Mouse (Mus musculus): ENCODE results near the gene Lrrc59. TPM values are rescaled to one million over a fixed set of nuclear protein-coding genes. Genes with fewer than 3 reads are reported as not detected.
"Not testable (repeated sequence)": the region's sequence is repeated elsewhere in the genome, so short reads cannot be mapped to it uniquely, and the experiment has no call there.

Lrrc59 gene
- polyA plus RNA-seq, 1 experiment from 2014 or later = 283 TPM

- H3K27me3 ChIP-seq (ENCODE audit: poor library complexity, severe bottlenecking) = no peaks in the 10 kb centered on the region
- H3K4me1 ChIP-seq = no peaks in the 10 kb centered on the region
- no peak overlapping the region for H3K4me3 ChIP-seq
- 90% methylated on average over 8 of the region's 8 CpGs for WGBS
- no peaks in the 10 kb centered on the region for H3K9me3 ChIP-seq
- DNase-seq (ENCODE audit: extremely low spot score, low spot score) = no peak
- peaks cover 98% of the 10 kb centered on the region for H3K36me3 ChIP-seq (replicated peaks)
- no peak overlapping the region for H3K27ac ChIP-seq
Observed at GRCm38 (mm10) chr11:94644461-94645219, 15.1 kb downstream of the Lrrc59 start.

- Histone ChIP-seq H3K27me3 (ENCODE audit: poor library complexity, severe bottlenecking) (no peaks in the 10 kb centered on the region), H3K9me3 (no peaks in the 10 kb centered on the region), H3K4me1 (no peaks in the 10 kb centered on the region), H3K36me3 (replicated peaks) (peaks cover 97% of the 10 kb centered on the region), H3K27ac (no peak overlapping the region), H3K4me3 (no peak overlapping the region)
- WGBS = 98% methylated on average over 4 of the region's 4 CpGs
- no peak for DNase-seq (ENCODE audit: extremely low spot score, low spot score)
Observed at GRCm38 (mm10) chr11:94646457-94646856, 16.9 kb downstream of the Lrrc59 start.

GRCm38 (mm10) chr11:94651241-94651640 is 21.7 kb downstream of the Lrrc59 start:
- not testable (repeated sequence) for H3K9me3 ChIP-seq; DNase-seq (ENCODE audit: extremely low spot score, low spot score); H3K27me3 ChIP-seq (ENCODE audit: poor library complexity, severe bottlenecking); H3K27ac ChIP-seq; H3K4me3 ChIP-seq
- peaks cover 19% of the 10 kb centered on the region for H3K4me1 ChIP-seq
- H3K36me3 ChIP-seq (replicated peaks) = peaks cover 65% of the 10 kb centered on the region
- WGBS = 97% methylated on average over 5 of the region's 7 CpGs

- Histone ChIP-seq H3K9me3 (no peaks in the 10 kb centered on the region), H3K4me3 (peak overlapping the region; percentile 59), H3K27ac (peak overlapping the region; percentile 95), H3K27me3 (ENCODE audit: poor library complexity, severe bottlenecking) (no peaks in the 10 kb centered on the region), H3K36me3 (replicated peaks) (peaks cover 65% of the 10 kb centered on the region), H3K4me1 (peaks cover 19% of the 10 kb centered on the region)
- 47% methylated on average over 8 of the region's 8 CpGs for WGBS
- no peak for DNase-seq (ENCODE audit: extremely low spot score, low spot score)
Observed at GRCm38 (mm10) chr11:94652973-94653372, 23.4 kb downstream of the Lrrc59 start.

- DNase-seq (ENCODE audit: extremely low spot score, low spot score) = peak; percentile 87
- WGBS = 2% methylated on average over 32 of the region's 32 CpGs
- Histone ChIP-seq H3K36me3 (replicated peaks) (peaks cover 64% of the 10 kb centered on the region), H3K27ac (peak within 1 kb of the TSS; percentile 95), H3K4me1 (peaks cover 19% of the 10 kb centered on the region), H3K9me3 (no peaks in the 10 kb centered on the region), H3K4me3 (peak within 1 kb of the TSS; percentile 59), H3K27me3 (ENCODE audit: poor library complexity, severe bottlenecking) (no peaks in the 10 kb centered on the region)
Observed at GRCm38 (mm10) chr11:94653663-94654436, 24.3 kb downstream of the Lrrc59 start, which contains the start of the genes Mrpl27 and Eme1. Mrpl27 (plus strand) TSS chr11:94653767. Eme1 (minus strand) TSS chr11:94653964.

GRCm38 (mm10) chr11:94661344-94661743 is 31.8 kb downstream of the Lrrc59 start:
- H3K36me3 ChIP-seq (replicated peaks) = peaks cover 95% of the 10 kb centered on the region
- DNase-seq (ENCODE audit: extremely low spot score, low spot score) = no peak
- H3K9me3 ChIP-seq = no peaks in the 10 kb centered on the region
- H3K4me1 ChIP-seq = no peaks in the 10 kb centered on the region
- no peak overlapping the region for H3K27ac ChIP-seq
- WGBS = 71% methylated on average over 1 of the region's 1 CpGs
- H3K4me3 ChIP-seq = no peak overlapping the region
- no peaks in the 10 kb centered on the region for H3K27me3 ChIP-seq (ENCODE audit: poor library complexity, severe bottlenecking)

- Histone ChIP-seq H3K36me3 (replicated peaks) (peaks cover 99% of the 10 kb centered on the region), H3K4me3 (no peak overlapping the region), H3K4me1 (no peaks in the 10 kb centered on the region), H3K27me3 (ENCODE audit: poor library complexity, severe bottlenecking) (no peaks in the 10 kb centered on the region), H3K9me3 (no peaks in the 10 kb centered on the region), H3K27ac (no peak overlapping the region)
- WGBS = 94% methylated on average over 6 of the region's 6 CpGs
- no peak for DNase-seq (ENCODE audit: extremely low spot score, low spot score)
Observed at GRCm38 (mm10) chr11:94665281-94665680, 35.7 kb downstream of the Lrrc59 start.

- H3K27me3 ChIP-seq (ENCODE audit: poor library complexity, severe bottlenecking) = no peaks in the 10 kb centered on the region
- WGBS = 90% methylated on average over 5 of the region's 5 CpGs
- peaks cover 21% of the 10 kb centered on the region for H3K36me3 ChIP-seq (replicated peaks)
- no peak overlapping the region for H3K4me3 ChIP-seq
- DNase-seq (ENCODE audit: extremely low spot score, low spot score) = no peak
- H3K4me1 ChIP-seq = peaks cover 44% of the 10 kb centered on the region
- no peaks in the 10 kb centered on the region for H3K9me3 ChIP-seq
- H3K27ac ChIP-seq = no peak overlapping the region
Observed at GRCm38 (mm10) chr11:94674984-94675383, 45.4 kb downstream of the Lrrc59 start.

- peaks cover 44% of the 10 kb centered on the region for H3K4me1 ChIP-seq
- WGBS = 84% methylated on average over 5 of the region's 5 CpGs
- peak overlapping the region; percentile 95; the same call in 1 of the 2 replicates for H3K4me3 ChIP-seq
- peaks cover 17% of the 10 kb centered on the region for H3K36me3 ChIP-seq (replicated peaks)
- no peaks in the 10 kb centered on the region for H3K9me3 ChIP-seq
- 0 out of 2 replicates have a peak overlapping the region, but pooled peaks have one; percentile 97 for H3K27ac ChIP-seq
- no peak for DNase-seq (ENCODE audit: extremely low spot score, low spot score)
- no peaks in the 10 kb centered on the region for H3K27me3 ChIP-seq (ENCODE audit: poor library complexity, severe bottlenecking)
Observed at GRCm38 (mm10) chr11:94675446-94675845, 45.9 kb downstream of the Lrrc59 start.

GRCm38 (mm10) chr11:94676308-94676707 is 46.7 kb downstream of the Lrrc59 start:
- H3K27ac ChIP-seq = peak overlapping the region; percentile 97
- WGBS = 45% methylated on average over 4 of the region's 4 CpGs
- DNase-seq (ENCODE audit: extremely low spot score, low spot score) = no peak

GRCm38 (mm10) chr11:94676754-94677606 is 47.4 kb downstream of the Lrrc59 start, which contains the start of gene Xylt2:
Xylt2 (minus strand) TSS chr11:94677515.
- H3K27ac ChIP-seq = peak within 1 kb of the TSS; percentile 97
- H3K9me3 ChIP-seq = no peaks in the 10 kb centered on the region
- H3K4me1 ChIP-seq = peaks cover 44% of the 10 kb centered on the region
- DNase-seq (ENCODE audit: extremely low spot score, low spot score) = peak; percentile 89
- H3K36me3 ChIP-seq (replicated peaks) = peaks cover 11% of the 10 kb centered on the region
- H3K27me3 ChIP-seq (ENCODE audit: poor library complexity, severe bottlenecking) = no peaks in the 10 kb centered on the region
- under 1% methylated on average over 82 of the region's 82 CpGs for WGBS
- H3K4me3 ChIP-seq = peak within 1 kb of the TSS; percentile 95

More at GRCm38 (mm10) chr11:94676308-94676707, 46.7 kb downstream of the Lrrc59 start:
- H3K4me1 ChIP-seq = peaks cover 44% of the 10 kb centered on the region
- H3K9me3 ChIP-seq = no peaks in the 10 kb centered on the region
- no peaks in the 10 kb centered on the region for H3K27me3 ChIP-seq (ENCODE audit: poor library complexity, severe bottlenecking)
- peak overlapping the region; percentile 95 for H3K4me3 ChIP-seq
- H3K36me3 ChIP-seq (replicated peaks) = peaks cover 11% of the 10 kb centered on the region

- peaks cover 44% of the 10 kb centered on the region for H3K4me1 ChIP-seq
- H3K27me3 ChIP-seq (ENCODE audit: poor library complexity, severe bottlenecking) = no peaks in the 10 kb centered on the region
- H3K36me3 ChIP-seq (replicated peaks) = peaks cover 11% of the 10 kb centered on the region
- 35% methylated on average over 15 of the region's 15 CpGs for WGBS
- DNase-seq (ENCODE audit: extremely low spot score, low spot score) = no peak
- H3K4me3 ChIP-seq = peak overlapping the region; percentile 95
- H3K9me3 ChIP-seq = no peaks in the 10 kb centered on the region
- H3K27ac ChIP-seq = peak overlapping the region; percentile 97
Observed at GRCm38 (mm10) chr11:94677607-94678145, 48.1 kb downstream of the Lrrc59 start.
